Mouse (Mus musculus): ENCODE results near the gene Rhox3a2. TPM values are rescaled to one million over a fixed set of nuclear protein-coding genes. Genes with fewer than 3 reads are reported as not detected.
"Not testable (repeated sequence)": the region's sequence is repeated elsewhere in the genome, so short reads cannot be mapped to it uniquely, and the experiment has no call there.

Gene Rhox3a2
- not detected in 2 replicates for polyA plus RNA-seq (2012; ENCODE audit: insufficient read depth, low replicate concordance)

DNA sequence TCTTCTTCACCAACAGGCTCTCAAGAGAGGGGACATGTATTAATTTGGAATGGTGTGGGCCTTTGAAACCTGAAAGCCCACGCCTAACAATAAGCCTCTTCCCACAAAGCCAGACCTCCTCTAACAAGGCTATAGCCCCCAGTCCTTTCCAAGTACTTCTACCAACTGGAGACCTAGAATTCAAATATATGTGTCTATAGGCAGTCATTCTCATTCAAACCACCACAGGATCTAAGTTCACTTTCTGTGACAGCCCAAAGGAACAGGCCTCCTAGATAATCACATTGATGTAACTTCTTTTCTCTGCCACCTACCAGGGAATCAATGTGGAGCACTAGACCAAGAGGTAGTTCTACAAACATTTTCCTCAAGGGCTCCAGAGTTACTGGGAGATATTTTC is at the start of gene Rhox3a2:
Rhox3a2 (plus strand) TSS at position 301 of the 400 bp plus-strand sequence.
- not testable (repeated sequence) for H3K4me1 ChIP-seq; H3K9me3 ChIP-seq; H3K27me3 ChIP-seq (replicated peaks); H3K36me3 ChIP-seq (replicated peaks; ENCODE audit: low read length); H3K4me3 ChIP-seq (replicated peaks)

GRCm38 (mm10) chrX:37390548-37390947 is 10.7 kb downstream of the Rhox3a2 start, which contains the start of gene Rhox4a2:
Gene Rhox4a2 (plus strand): TSS chrX:37390848.
- not testable (repeated sequence) for H3K4me3 ChIP-seq (replicated peaks); H3K9me3 ChIP-seq; H3K4me1 ChIP-seq; H3K27me3 ChIP-seq (replicated peaks); H3K36me3 ChIP-seq (replicated peaks; ENCODE audit: low read length)

DNA sequence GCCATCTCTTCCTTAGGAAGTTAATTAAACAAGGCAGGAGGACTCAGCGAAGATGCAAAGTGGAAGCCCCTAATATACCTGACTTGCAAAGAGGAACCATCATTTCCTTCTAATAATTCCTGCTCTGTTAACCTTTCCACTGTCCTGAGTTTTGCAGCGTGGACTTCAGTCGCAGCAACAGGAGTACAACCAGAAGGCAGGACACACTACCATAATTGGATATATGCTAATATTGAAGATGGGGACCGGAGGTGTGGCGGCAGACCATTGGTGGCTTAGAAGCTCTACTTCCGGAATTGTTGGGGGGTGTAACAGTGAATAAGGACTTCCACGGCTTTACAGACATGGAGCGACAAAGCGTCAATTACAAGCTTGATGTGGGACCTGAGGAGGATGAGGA is 31.9 kb downstream of the Rhox3a2 start, which contains the start of gene Rhox2b:
Rhox2b (plus strand) TSS at position 301 of the 400 bp plus-strand sequence.
- not testable (repeated sequence) for H3K4me3 ChIP-seq (replicated peaks); H3K4me1 ChIP-seq; H3K9me3 ChIP-seq; H3K36me3 ChIP-seq (replicated peaks; ENCODE audit: low read length); H3K27me3 ChIP-seq (replicated peaks)

DNA sequence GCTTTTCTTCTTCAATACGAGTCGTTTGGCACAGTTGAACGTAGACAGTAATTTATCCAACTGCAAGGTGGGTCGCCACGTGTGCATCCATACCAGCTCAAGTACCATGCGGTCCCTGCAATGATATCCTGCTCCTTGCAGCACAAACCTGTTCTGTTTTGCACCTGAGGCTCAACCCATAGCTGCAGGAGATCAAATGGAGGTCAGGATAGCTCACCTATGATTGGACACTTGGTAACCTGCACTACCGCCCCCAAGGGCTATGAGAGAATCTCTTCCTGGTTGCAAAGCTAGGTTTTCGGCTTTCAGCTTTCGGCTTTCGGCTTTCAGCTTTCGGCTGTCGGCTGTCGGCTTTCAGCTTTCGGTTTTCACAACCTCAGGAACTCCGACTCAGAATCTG is 52.4 kb downstream of the Rhox3a2 start, which contains the start of gene Rhox4b:
Rhox4b (plus strand) TSS at position 301 of the 400 bp plus-strand sequence.
- H3K4me1 ChIP-seq; H3K9me3 ChIP-seq; H3K36me3 ChIP-seq (replicated peaks; ENCODE audit: low read length); H3K4me3 ChIP-seq (replicated peaks); H3K27me3 ChIP-seq (replicated peaks): not testable (repeated sequence)

Other genes with a start within 250 kb of the Rhox3a2 start
- not detected in 2 replicates for gene Akap14, start 211.2 kb upstream of the Rhox3a2 start, polyA plus RNA-seq (2012; ENCODE audit: insufficient read depth, low replicate concordance)
- gene Ndufa1, start 188.9 kb upstream of the Rhox3a2 start, polyA plus RNA-seq (2012; ENCODE audit: insufficient read depth, low replicate concordance): 38.5 and 272 TPM in 2 replicates
- 3.0 TPM in 1 of 2 replicates, not detected in the other for gene Rnf113a1, start 188.8 kb upstream of the Rhox3a2 start, polyA plus RNA-seq (2012; ENCODE audit: insufficient read depth, low replicate concordance)
- not detected in 2 replicates for gene Gm9, start 169.0 kb upstream of the Rhox3a2 start, polyA plus RNA-seq (2012; ENCODE audit: insufficient read depth, low replicate concordance)
- not detected in 2 replicates for gene Rhox1, start 157.8 kb upstream of the Rhox3a2 start, polyA plus RNA-seq (2012; ENCODE audit: insufficient read depth, low replicate concordance)
- gene Rhox2a, start 135.1 kb upstream of the Rhox3a2 start, polyA plus RNA-seq (2012; ENCODE audit: insufficient read depth, low replicate concordance): not detected in 2 replicates
- gene Rhox3a, start 130.1 kb upstream of the Rhox3a2 start, polyA plus RNA-seq (2012; ENCODE audit: insufficient read depth, low replicate concordance): not detected in 2 replicates
- gene Rhox4a, start 114.7 kb upstream of the Rhox3a2 start, polyA plus RNA-seq (2012; ENCODE audit: insufficient read depth, low replicate concordance): not detected in 2 replicates
- gene Rhox4a2, start 10.8 kb downstream of the Rhox3a2 start, polyA plus RNA-seq (2012; ENCODE audit: insufficient read depth, low replicate concordance): not detected in 2 replicates
- not detected in 2 replicates for gene Rhox2b, start 32.0 kb downstream of the Rhox3a2 start, polyA plus RNA-seq (2012; ENCODE audit: insufficient read depth, low replicate concordance)
- gene Rhox4b, start 52.5 kb downstream of the Rhox3a2 start, polyA plus RNA-seq (2012; ENCODE audit: insufficient read depth, low replicate concordance): not detected in 2 replicates
- gene Rhox2c, start 73.7 kb downstream of the Rhox3a2 start, polyA plus RNA-seq (2012; ENCODE audit: insufficient read depth, low replicate concordance): not detected in 2 replicates
- not detected in 2 replicates for gene Rhox3c, start 78.6 kb downstream of the Rhox3a2 start, polyA plus RNA-seq (2012; ENCODE audit: insufficient read depth, low replicate concordance)
- not detected in 2 replicates for gene Rhox4c, start 100.3 kb downstream of the Rhox3a2 start, polyA plus RNA-seq (2012; ENCODE audit: insufficient read depth, low replicate concordance)
- not detected in 2 replicates for gene Rhox2d, start 113.4 kb downstream of the Rhox3a2 start, polyA plus RNA-seq (2012; ENCODE audit: insufficient read depth, low replicate concordance)
- not detected in 2 replicates for gene Rhox4d, start 134.3 kb downstream of the Rhox3a2 start, polyA plus RNA-seq (2012; ENCODE audit: insufficient read depth, low replicate concordance)
- gene Rhox2e, start 150.4 kb downstream of the Rhox3a2 start, polyA plus RNA-seq (2012; ENCODE audit: insufficient read depth, low replicate concordance): not detected in 2 replicates
- gene Rhox3e, start 162.0 kb downstream of the Rhox3a2 start, polyA plus RNA-seq (2012; ENCODE audit: insufficient read depth, low replicate concordance): not detected in 2 replicates
- gene Rhox4e, start 177.4 kb downstream of the Rhox3a2 start, polyA plus RNA-seq (2012; ENCODE audit: insufficient read depth, low replicate concordance): 0.09 TPM in 1 of 2 replicates, not detected in the other
- not detected in 2 replicates for gene Rhox2f, start 191.4 kb downstream of the Rhox3a2 start, polyA plus RNA-seq (2012; ENCODE audit: insufficient read depth, low replicate concordance)
- gene Rhox3f, start 201.0 kb downstream of the Rhox3a2 start, polyA plus RNA-seq (2012; ENCODE audit: insufficient read depth, low replicate concordance): not detected in 2 replicates
- gene Rhox4f, start 227.7 kb downstream of the Rhox3a2 start, polyA plus RNA-seq (2012; ENCODE audit: insufficient read depth, low replicate concordance): not detected in 2 replicates
- not detected in 2 replicates for gene Rhox3g, start 248.6 kb downstream of the Rhox3a2 start, polyA plus RNA-seq (2012; ENCODE audit: insufficient read depth, low replicate concordance)